Mouse (Mus musculus) intestine, embryonic 16.5 days (tissue): ENCODE measurements at regions not wholly inside any gene's neighbourhood (a gene's known extent, or its start where the extent isn't known, plus 50 kb on each side); places are given as distances from the start of the nearest gene placed in this dataset.

ENCODE experiments used
- ATAC-seq: fragments of 200-750 bp; cut with Nextera tagmentation; 2 replicates; pipeline ENCODE4 v1.8.0; 2017; ENCODE audit warnings: moderate TSS enrichment, moderate library complexity
- H3K27ac ChIP-seq: fragments of 300-500 bp; sonication (generic); 2 replicates; pipeline ENCODE4 v1.5.1; 2014; ENCODE audit warnings: mild to moderate bottlenecking, low read length
- H3K27me3 ChIP-seq: fragments of 300-500 bp; sonication (generic); replicated peaks from 2 replicates; pipeline ENCODE4 v1.6.1; 2014; ENCODE audit warnings: low read length, control low read depth, mixed read lengths; ENCODE audit not compliant: control insufficient read depth, insufficient read depth
- H3K36me3 ChIP-seq: fragments of 300-500 bp; sonication (generic); 2 replicates; pipeline ENCODE4 v1.6.1; 2014; ENCODE audit warnings: low read length, control low read depth; ENCODE audit not compliant: control insufficient read depth, insufficient read depth
- H3K4me1 ChIP-seq: fragments of 300-500 bp; sonication (generic); 2 replicates; pipeline ENCODE4 v1.6.1; 2014; ENCODE audit warnings: low read length, control low read depth, mixed read lengths; ENCODE audit not compliant: control insufficient read depth, insufficient read depth
- H3K4me2 ChIP-seq: fragments of 300-500 bp; sonication (generic); 2 replicates; pipeline ENCODE4 v1.6.1; 2014; ENCODE audit warnings: low read depth, low read length, control low read depth
- H3K4me3 ChIP-seq: fragments of 300-500 bp; sonication (generic); 2 replicates; pipeline ENCODE4 v1.5.1; 2014; ENCODE audit warnings: mild to moderate bottlenecking, low read length
- H3K9ac ChIP-seq: fragments of 300-500 bp; sonication (generic); 2 replicates; pipeline ENCODE4 v1.6.1; 2014; ENCODE audit warnings: low read depth, low read length
- H3K9me3 ChIP-seq: fragments of 300-500 bp; sonication (generic); 2 replicates; pipeline ENCODE4 v1.6.1; 2016; ENCODE audit warnings: low read length, control low read depth; ENCODE audit not compliant: control insufficient read depth
- WGBS: fragments of 180-500 bp; shearing (Covaris S2); extraction: QIAGEN DNeasy Blood & Tissue Kit; methylation state at CpG from one replicate; pipeline ENCODE4 v1.1.7; 2014; 5-methylcytosine and 5-hydroxymethylcytosine counted together

GRCm38 (mm10) chr14:105608804-105609203 lies 287.8 kb downstream of the Spry2 start:
- no peaks in the 10 kb centered on the region for H3K9me3 ChIP-seq
- 78% methylated on average over 4 of the region's 4 CpGs for WGBS
- H3K27ac ChIP-seq: no peak overlapping the region
- H3K4me1 ChIP-seq: no peaks in the 10 kb centered on the region
- H3K36me3 ChIP-seq: no peaks in the 10 kb centered on the region
- H3K27me3 ChIP-seq: no peaks in the 10 kb centered on the region
- ATAC-seq: no peak
- no peak overlapping the region for H3K4me3 ChIP-seq
- H3K4me2 ChIP-seq: no peak overlapping the region
- no peak overlapping the region for H3K9ac ChIP-seq

- no peaks in the 10 kb centered on the region for H3K4me1 ChIP-seq
- ATAC-seq: no peak
- H3K9me3 ChIP-seq: no peaks in the 10 kb centered on the region
- H3K4me3 ChIP-seq: no peak overlapping the region
- no peak overlapping the region for H3K9ac ChIP-seq
- WGBS: 78% methylated on average over 3 of the region's 3 CpGs
- H3K27ac ChIP-seq: no peak overlapping the region
- H3K27me3 ChIP-seq: no peaks in the 10 kb centered on the region
- no peak overlapping the region for H3K4me2 ChIP-seq
- H3K36me3 ChIP-seq: no peaks in the 10 kb centered on the region
These were observed 290.1 kb downstream of the Spry2 start for GRCm38 (mm10) chr14:105606551-105606950.

- H3K36me3 ChIP-seq: no peaks in the 10 kb centered on the region
- H3K4me2 ChIP-seq: no peak overlapping the region
- no peak overlapping the region for H3K27ac ChIP-seq
- no peak overlapping the region for H3K9ac ChIP-seq
- WGBS: 74% methylated on average over 6 of the region's 6 CpGs
- 0 out of 2 replicates have a peak, but pooled peaks cover 3% of the 10 kb centered on the region for H3K9me3 ChIP-seq
- no peaks in the 10 kb centered on the region for H3K27me3 ChIP-seq
- no peaks in the 10 kb centered on the region for H3K4me1 ChIP-seq
- H3K4me3 ChIP-seq: no peak overlapping the region
- ATAC-seq: peak; percentile 71
These were observed 292.2 kb downstream of the Spry2 start for GRCm38 (mm10) chr14:105604451-105604850.

- no peak for ATAC-seq
- Histone ChIP-seq H3K27ac (no peak overlapping the region), H3K27me3 (no peaks in the 10 kb centered on the region), H3K9me3 (0 out of 2 replicates have a peak, but pooled peaks cover 3% of the 10 kb centered on the region), H3K36me3 (no peaks in the 10 kb centered on the region), H3K9ac (no peak overlapping the region), H3K4me2 (no peak overlapping the region), H3K4me1 (no peaks in the 10 kb centered on the region), H3K4me3 (no peak overlapping the region)
- WGBS: 64% methylated on average over 6 of the region's 6 CpGs
These were observed 293.6 kb downstream of the Spry2 start for GRCm38 (mm10) chr14:105603047-105603461.

GRCm38 (mm10) chr14:105599550-105600453 lies 296.8 kb downstream of the Spry2 start:
- WGBS: 89% methylated on average over 24 of the region's 24 CpGs
- H3K4me2 ChIP-seq: no peak overlapping the region
- ATAC-seq: no peak

GRCm38 (mm10) chr14:105589751-105590150 lies 306.9 kb downstream of the Spry2 start:
- H3K27me3 ChIP-seq: no peaks in the 10 kb centered on the region
- WGBS: 80% methylated on average over 7 of the region's 7 CpGs
- H3K9ac ChIP-seq: no peak overlapping the region
- H3K36me3 ChIP-seq: no peaks in the 10 kb centered on the region
- no peak overlapping the region for H3K27ac ChIP-seq
- no peaks in the 10 kb centered on the region for H3K9me3 ChIP-seq
- no peaks in the 10 kb centered on the region for H3K4me1 ChIP-seq
- H3K4me3 ChIP-seq: no peak overlapping the region
- ATAC-seq: no peak
- H3K4me2 ChIP-seq: no peak overlapping the region

More at GRCm38 (mm10) chr14:105599550-105600453, 296.8 kb downstream of the Spry2 start:
- Histone ChIP-seq H3K27ac (no peak overlapping the region), H3K9ac (no peak overlapping the region), H3K36me3 (no peaks in the 10 kb centered on the region), H3K4me3 (no peak overlapping the region), H3K9me3 (0 out of 2 replicates have a peak, but pooled peaks cover 3% of the 10 kb centered on the region), H3K27me3 (no peaks in the 10 kb centered on the region), H3K4me1 (no peaks in the 10 kb centered on the region)

- ATAC-seq: no peak
- Histone ChIP-seq H3K36me3 (no peaks in the 10 kb centered on the region), H3K4me3 (no peak overlapping the region), H3K9ac (no peak overlapping the region), H3K4me1 (no peaks in the 10 kb centered on the region), H3K9me3 (no peaks in the 10 kb centered on the region), H3K27me3 (no peaks in the 10 kb centered on the region), H3K27ac (no peak overlapping the region), H3K4me2 (no peak overlapping the region)
- WGBS: 71% methylated on average over 20 of the region's 20 CpGs
These were observed 307.4 kb downstream of the Spry2 start for GRCm38 (mm10) chr14:105589261-105589660.

GRCm38 (mm10) chr14:105588391-105589163 lies 308.0 kb downstream of the Spry2 start:
- 77% methylated on average over 15 of the region's 15 CpGs for WGBS

GRCm38 (mm10) chr14:105588029-105588390 lies 308.6 kb downstream of the Spry2 start:
- ATAC-seq: no peak
- H3K4me2 ChIP-seq: no peak overlapping the region
- 80% methylated on average over 8 of the region's 8 CpGs for WGBS
- no peak overlapping the region for H3K9ac ChIP-seq
- H3K9me3 ChIP-seq: no peaks in the 10 kb centered on the region
- no peaks in the 10 kb centered on the region for H3K4me1 ChIP-seq
- no peaks in the 10 kb centered on the region for H3K36me3 ChIP-seq
- no peak overlapping the region for H3K27ac ChIP-seq
- H3K4me3 ChIP-seq: no peak overlapping the region
- H3K27me3 ChIP-seq: no peaks in the 10 kb centered on the region

More at GRCm38 (mm10) chr14:105588391-105589163, 308.0 kb downstream of the Spry2 start:
- Histone ChIP-seq H3K9ac (no peak overlapping the region), H3K27me3 (no peaks in the 10 kb centered on the region), H3K4me2 (no peak overlapping the region), H3K36me3 (no peaks in the 10 kb centered on the region), H3K4me1 (no peaks in the 10 kb centered on the region), H3K27ac (no peak overlapping the region), H3K9me3 (no peaks in the 10 kb centered on the region), H3K4me3 (no peak overlapping the region)
- 0 out of 2 replicates have a peak, but pooled peaks have one; percentile 28 for ATAC-seq
